Mouse (Mus musculus): ENCODE results near the gene Nxn. TPM values are rescaled to one million over a fixed set of nuclear protein-coding genes. Genes with fewer than 3 reads are reported as not detected.

Gene Nxn
- total and polyA plus RNA-seq, 3 experiments: 52.8 to 54.3 (median 53.0) TPM

- Histone ChIP-seq H3K4me3 (ENCODE audit: control insufficient read depth in 1 of 2, insufficient read depth in 1 of 2, low read depth in 2 of 2, low read length in 2 of 2) (no peak overlapping the region), H3K36me3 (ENCODE audit: control insufficient read depth in 1 of 2, insufficient read depth in 2 of 2, low read length in 2 of 2) (peaks cover 0 to 29% of the 10 kb centered on the region in 2 experiments; a peak in 2 of 4 replicates), H3K4me1 (ENCODE audit: control insufficient read depth in 1 of 2, insufficient read depth in 2 of 2, low read length in 2 of 2) (peaks cover 5 to 37% of the 10 kb centered on the region in 2 experiments), H3K9me3 (replicated peaks; ENCODE audit: insufficient read depth, low read length) (no peaks in the 10 kb centered on the region), H3K79me2 (ENCODE audit: control insufficient read depth, insufficient read depth, low read length, poor library complexity) (no peaks in the 10 kb centered on the region), H3K27ac (ENCODE audit: control insufficient read depth, low read depth, low read length) (no peak overlapping the region), H3K27me3 (ENCODE audit: control insufficient read depth in 1 of 2, insufficient read depth in 2 of 2, low read length in 2 of 2) (no peaks in the 10 kb centered on the region), H3K9ac (ENCODE audit: control insufficient read depth, low read depth, low read length, poor library complexity, severe bottlenecking) (no peak overlapping the region)
- no peak for DNase-seq (ENCODE audit: low read depth, low spot score)
- TF ChIP-seq MAZ (IDR thresholded peaks at IDR 0.05; ENCODE audit: low read depth, low read length): no peak
- no peak for TF ChIP-seq ZMIZ1 (IDR thresholded peaks at IDR 0.05; ENCODE audit: low read depth, low read length)
- TF ChIP-seq MYC (IDR thresholded peaks at IDR 0.05; ENCODE audit: low read depth, low read length): no peak
- TF ChIP-seq ZNF384 (IDR thresholded peaks at IDR 0.05; ENCODE audit: low read depth, low read length): no peak
Measured at GRCm38 (mm10) chr11:76314140-76314539, 84.8 kb downstream of the Nxn start.

- no peak overlapping the region for H3K9ac ChIP-seq (ENCODE audit: control insufficient read depth, low read depth, low read length, poor library complexity, severe bottlenecking)
- peaks cover 6 to 39% of the 10 kb centered on the region in 2 experiments for H3K4me1 ChIP-seq (ENCODE audit: control insufficient read depth in 1 of 2, insufficient read depth in 2 of 2, low read length in 2 of 2)
- TF ChIP-seq USF2 (IDR thresholded peaks at IDR 0.05; ENCODE audit: borderline replicate concordance in 1 of 2, insufficient read depth in 1 of 2, low read depth in 1 of 2, low read length in 2 of 2) (no peak), MAX (IDR thresholded peaks at IDR 0.05; ENCODE audit: low read length) (0 out of 2 replicates have a peak, but pooled peaks have one; percentile 28), ZMIZ1 (IDR thresholded peaks at IDR 0.05; ENCODE audit: low read depth, low read length) (no peak), EP300 (IDR thresholded peaks at IDR 0.05; ENCODE audit: low read depth in 1 of 2, low read length in 2 of 2) (peak; percentile 38 to 41; a peak in 1 of 4 replicates), ETS1 (IDR thresholded peaks at IDR 0.05; ENCODE audit: low read depth, low read length) (peak; percentile 48; the same call in 1 of the 2 replicates), USF1 (IDR thresholded peaks at IDR 0.05; ENCODE audit: low read depth, low read length) (no peak), SMC3 (IDR thresholded peaks at IDR 0.05; ENCODE audit: low read depth, low read length) (no peak), CHD1 (IDR thresholded peaks at IDR 0.05; ENCODE audit: low read depth, low read length) (no peak), MYB (IDR thresholded peaks at IDR 0.05; ENCODE audit: low read depth, low read length) (0 out of 2 replicates have a peak, but pooled peaks have one; percentile 9), POLR2AphosphoS2 (IDR thresholded peaks at IDR 0.05; ENCODE audit: low read length) (no peak)
Measured at GRCm38 (mm10) chr11:76312805-76313204, 86.1 kb downstream of the Nxn start.

More at GRCm38 (mm10) chr11:76312805-76313204, 86.1 kb downstream of the Nxn start:
- H3K9me3 ChIP-seq (replicated peaks; ENCODE audit: insufficient read depth, low read length): no peaks in the 10 kb centered on the region
- no peaks in the 10 kb centered on the region for H3K79me2 ChIP-seq (ENCODE audit: control insufficient read depth, insufficient read depth, low read length, poor library complexity)
- no peak overlapping the region for H3K4me3 ChIP-seq (ENCODE audit: control insufficient read depth in 1 of 2, insufficient read depth in 1 of 2, low read depth in 2 of 2, low read length in 2 of 2)
- H3K27me3 ChIP-seq (ENCODE audit: control insufficient read depth in 1 of 2, insufficient read depth in 2 of 2, low read length in 2 of 2): no peaks in the 10 kb centered on the region
- DNase-seq (ENCODE audit: low read depth, low spot score): peak; percentile 73
- peaks cover 0 to 29% of the 10 kb centered on the region in 2 experiments; a peak in 2 of 4 replicates for H3K36me3 ChIP-seq (ENCODE audit: control insufficient read depth in 1 of 2, insufficient read depth in 2 of 2, low read length in 2 of 2)
- peak overlapping the region; percentile 13; the same call in 1 of the 2 replicates for H3K27ac ChIP-seq (ENCODE audit: control insufficient read depth, low read depth, low read length)
